Mouse (Mus musculus) cerebellum, adult 9-11 months (tissue): ENCODE results near the gene Gm30191.

Experiments used
- DNase-seq: peaks from one replicate; pipeline ENCODE4 v3.0.0; 2022

The Gm30191 gene

GRCm38 (mm10) chr4:134246719-134247258 lies at the start of gene Gm30191:
Gene Gm30191 (plus strand): TSS chr4:134246935.
- no peak for DNase-seq

DNA sequence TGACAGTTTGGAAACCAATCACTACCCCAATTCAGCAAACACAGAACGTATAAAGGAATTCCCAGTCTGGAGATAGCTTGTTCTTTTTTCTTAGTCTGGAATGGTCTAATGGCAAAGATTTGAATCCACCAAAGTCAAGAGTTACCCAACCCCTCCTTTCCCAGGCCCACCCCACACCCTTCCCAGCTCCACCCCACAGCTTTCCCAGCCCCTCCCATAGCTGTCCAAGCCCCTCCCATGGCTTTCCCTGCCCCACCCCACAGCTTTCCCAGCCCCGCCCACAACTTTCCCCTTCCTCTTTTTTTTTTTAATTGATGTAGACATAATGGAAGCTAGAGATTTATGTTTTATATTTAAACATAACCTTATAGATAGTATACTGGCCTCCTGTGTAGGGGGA lies 47.4 kb upstream of the Gm30191 start:
- no peak for DNase-seq

DNA sequence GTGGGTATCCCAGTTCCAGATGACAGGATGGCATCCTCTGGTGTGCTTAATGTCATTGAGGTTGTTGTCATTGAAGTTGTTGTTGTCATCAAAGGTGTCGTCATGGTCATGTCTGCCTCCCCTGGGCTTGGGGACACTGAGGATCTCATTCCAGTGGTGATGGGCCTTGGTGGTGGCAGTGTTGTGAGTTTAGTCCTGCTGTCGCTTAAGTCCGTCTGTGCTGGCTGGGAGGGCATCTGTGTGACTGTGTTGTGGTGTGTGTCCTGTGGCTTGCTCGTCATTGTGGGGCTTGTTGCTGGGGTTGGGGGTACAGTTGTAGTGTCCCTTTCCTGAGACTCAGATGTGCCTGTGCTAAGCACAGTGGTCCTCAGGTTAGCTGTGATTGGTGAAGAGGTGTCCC lies 43.8 kb upstream of the Gm30191 start, which contains the start of gene Gm7534:
Gm7534 (minus strand) TSS at position 101 of the 400 bp plus-strand sequence.
- no peak for DNase-seq

DNA sequence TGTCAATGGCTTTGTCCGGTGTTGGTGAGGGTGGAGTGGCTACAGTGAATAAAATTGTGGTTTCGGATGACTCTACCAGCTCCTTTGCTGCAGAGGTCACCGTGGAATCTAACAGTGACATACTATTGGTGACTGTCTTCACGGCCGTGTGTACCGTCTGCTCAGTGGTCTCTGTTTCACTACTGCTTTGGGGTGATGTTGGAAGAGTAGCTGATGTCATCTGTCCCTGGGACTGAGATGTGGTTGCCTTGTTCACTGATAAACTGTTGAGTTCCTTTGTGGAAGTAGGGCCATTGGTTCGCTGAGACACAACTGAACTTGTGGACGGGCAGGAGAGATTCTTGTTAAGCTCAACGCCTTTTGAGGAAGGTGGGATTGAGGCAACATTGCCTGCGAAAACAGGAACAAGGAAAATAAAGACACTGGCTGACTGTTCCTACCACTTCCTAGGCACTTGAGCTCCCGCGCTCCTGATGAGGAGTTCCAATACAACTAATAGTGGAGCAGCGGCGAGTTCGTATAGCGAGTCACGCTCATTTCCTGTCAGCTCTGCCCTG lies 43.3 kb upstream of the Gm30191 start:
- no peak for DNase-seq

DNA sequence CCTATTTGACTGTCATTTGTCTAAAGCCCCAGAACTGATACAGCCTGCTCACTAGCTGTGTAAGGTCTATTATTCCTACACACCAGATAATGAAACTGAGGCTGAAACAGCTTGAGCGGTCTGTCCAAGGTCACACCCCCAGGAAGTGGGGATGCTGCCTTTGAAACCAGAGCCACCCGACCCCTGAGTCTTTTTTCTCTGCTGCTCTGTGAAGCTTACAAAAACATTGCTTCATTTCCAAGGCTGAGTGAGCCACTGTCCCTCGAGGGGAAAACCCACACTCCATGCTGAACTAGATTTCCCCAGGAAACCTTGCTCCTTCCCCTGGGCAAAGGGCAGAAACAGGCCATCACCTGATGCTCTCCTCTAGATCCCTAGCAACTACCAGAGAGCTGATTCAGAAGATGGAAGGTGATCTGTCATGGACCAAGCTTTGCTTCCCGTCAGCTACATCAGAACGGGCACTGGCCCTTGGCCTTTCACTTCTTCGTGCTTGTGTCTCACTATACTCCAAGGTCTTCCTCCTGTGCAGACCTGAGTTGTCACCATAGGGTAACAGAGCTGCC lies 40.2 kb upstream of the Gm30191 start:
- DNase-seq, result no peak

- no peak for DNase-seq
Observed at GRCm38 (mm10) chr4:134222793-134223600, 23.7 kb upstream of the Gm30191 start.

DNA sequence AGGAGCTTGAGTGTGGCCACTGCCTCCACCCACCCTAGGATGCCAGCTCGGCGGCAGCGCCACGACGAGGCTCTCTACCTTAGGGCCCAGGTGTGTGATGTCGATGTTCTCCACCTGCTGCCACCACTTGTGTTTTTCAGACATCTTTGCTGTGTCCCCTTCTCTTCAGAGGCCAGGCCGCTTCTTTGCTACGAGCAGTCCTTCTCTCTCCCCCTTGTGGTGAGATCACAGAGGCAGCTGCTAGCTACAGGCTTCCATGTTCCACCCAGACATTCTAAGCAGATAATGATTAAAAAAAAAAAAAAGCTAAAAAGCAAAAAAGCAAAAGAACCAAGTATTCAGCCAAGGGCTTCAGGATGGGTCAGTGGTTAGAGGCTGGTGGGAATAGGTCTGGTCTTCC lies 19.5 kb upstream of the Gm30191 start, which contains the start of gene Catsper4:
Catsper4 (minus strand) TSS at position 190 of the 400 bp plus-strand sequence.
- DNase-seq, result no peak

DNA sequence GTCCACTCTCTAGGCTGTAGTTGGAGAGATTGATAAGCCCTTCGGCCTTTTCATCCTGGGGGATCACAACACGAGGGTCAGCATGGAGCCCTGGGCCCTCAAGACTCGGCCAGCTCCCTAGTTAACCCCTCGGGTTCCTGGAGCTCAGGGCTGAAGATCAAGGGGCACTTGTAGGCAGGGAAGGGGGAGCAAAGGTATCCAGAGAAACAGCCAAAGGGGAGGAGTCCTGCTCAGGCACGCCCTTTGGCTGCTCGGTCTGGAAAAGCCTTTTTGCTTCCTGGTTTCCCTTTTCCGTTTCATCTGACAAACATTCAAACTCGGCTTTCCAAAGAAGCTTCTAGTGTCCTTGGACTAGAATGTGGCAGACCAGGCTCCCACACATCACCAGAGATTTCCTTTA lies 16.3 kb upstream of the Gm30191 start:
- no peak for DNase-seq

DNA sequence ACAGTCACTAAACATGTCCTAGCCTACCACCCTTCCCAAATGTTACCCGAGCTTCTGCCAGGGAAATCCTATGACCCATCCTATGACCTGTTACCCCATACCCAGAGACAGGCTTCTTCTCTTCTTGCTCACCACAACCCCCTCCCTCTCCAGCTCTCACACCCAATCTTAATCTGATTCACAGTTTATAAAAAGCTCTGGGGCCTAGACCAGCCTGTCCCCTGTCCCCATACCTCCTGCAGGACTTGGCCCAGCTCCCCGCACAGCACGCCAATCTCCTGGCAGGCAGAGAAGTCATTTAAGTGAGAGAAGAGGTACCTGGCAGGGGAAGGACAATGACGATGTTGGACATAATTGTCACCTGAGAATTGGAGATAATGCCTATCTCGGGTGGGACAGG lies 11.9 kb upstream of the Gm30191 start:
- DNase-seq, result no peak

DNA sequence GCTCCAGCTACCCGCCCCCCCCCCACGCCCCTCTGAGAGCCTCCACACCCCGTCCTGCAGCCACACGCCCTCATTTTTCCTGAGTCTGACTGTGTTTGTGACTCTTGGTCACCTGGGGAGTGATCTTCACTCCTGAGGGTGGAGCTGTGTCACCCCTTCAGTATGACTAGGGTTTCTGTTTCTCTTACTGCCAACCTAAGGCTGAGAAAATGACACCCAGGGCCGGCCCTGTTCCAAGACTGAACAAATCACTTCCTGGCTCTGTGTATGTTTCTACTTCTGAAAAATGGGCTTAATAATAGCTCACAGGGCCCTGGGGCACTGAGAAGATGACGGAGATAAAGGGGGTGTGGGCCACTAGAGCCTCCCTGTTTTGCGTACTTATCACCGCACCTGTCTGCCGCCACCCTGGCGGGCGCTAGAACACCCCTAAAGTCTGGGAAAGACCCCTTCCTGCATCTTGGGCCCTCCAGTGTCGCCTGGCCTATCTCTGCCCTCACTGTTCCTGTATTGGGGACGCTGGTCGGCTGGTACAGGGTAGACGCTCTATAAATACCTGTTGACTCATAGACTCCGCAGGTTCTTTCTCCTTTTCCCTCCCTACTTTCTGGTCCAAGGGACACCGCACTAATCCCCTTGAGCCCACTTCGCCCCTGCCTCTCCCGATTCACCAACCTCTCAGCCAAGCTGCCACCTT lies 9.0 kb upstream of the Gm30191 start:
- no peak for DNase-seq

DNA sequence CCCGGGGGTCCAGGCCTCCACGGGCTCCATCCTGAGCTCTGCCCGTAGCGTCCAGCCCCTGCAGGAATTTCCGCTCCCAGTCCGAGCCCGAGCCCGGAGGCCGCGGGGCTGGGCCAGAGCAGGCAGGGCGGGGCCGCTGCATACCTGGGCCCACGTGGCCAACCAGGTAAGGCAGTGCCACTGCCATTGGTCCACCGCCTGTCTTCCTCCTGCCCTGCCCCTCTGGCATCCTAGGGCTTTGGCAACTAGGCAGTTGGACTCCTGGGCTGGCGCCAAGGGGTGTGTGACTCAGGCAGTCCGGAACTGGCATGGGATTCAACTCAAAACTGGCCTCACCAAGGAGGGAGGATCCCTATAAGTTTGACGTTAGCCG lies 8.5 kb upstream of the Gm30191 start, which contains the start of gene Cnksr1:
Cnksr1 (minus strand) TSS at position 121 of the 373 bp plus-strand sequence.
- DNase-seq, result peak; percentile 74

- DNase-seq, result no peak
Observed at GRCm38 (mm10) chr4:134238686-134239085, 8.0 kb upstream of the Gm30191 start.

GRCm38 (mm10) chr4:134243516-134244250 lies 3.1 kb upstream of the Gm30191 start, which contains the start of gene E130218I03Rik:
Gene E130218I03Rik (plus strand): TSS chr4:134243662.
- DNase-seq, result no peak

DNA sequence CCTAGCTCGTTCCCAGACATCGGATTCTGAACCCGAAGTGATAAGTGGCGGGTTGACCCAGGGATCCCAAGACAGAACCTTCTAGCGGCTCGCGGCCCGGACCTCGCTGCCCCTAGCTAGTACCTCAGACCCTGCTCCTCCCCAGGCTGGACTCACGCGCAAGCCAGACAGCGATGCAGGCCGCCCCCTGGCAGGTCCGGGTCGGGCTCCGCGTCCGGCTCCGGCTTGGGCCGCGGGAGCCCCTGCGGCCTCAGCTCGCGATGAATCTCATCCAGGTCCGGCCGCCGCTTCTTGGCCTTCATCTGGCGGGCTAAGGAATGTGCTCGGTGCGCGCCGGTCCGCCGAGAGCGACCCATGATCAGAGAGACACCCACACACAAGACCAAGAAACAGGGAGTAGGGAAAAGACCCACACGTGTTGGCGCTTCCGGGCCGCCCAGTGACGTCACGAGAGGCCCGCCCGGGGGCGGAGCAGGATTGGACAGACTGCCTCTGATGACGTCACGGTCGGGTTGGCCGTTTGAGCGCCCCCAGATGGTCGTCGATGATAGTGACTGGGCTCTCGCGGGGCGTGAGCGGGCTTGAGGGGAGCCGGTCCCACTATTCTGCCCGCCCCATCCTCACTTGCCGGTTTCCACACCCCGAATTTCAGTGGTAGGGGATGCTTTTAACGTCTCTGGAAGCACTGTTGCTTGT lies 1.4 kb upstream of the Gm30191 start, which contains the start of gene Zfp593:
Zfp593 (minus strand) TSS at position 445 of the 696 bp plus-strand sequence.
- DNase-seq, result peak; percentile 92

- no peak for DNase-seq
Observed at GRCm38 (mm10) chr4:134246256-134246655, 479 bp upstream of the Gm30191 start.

DNA sequence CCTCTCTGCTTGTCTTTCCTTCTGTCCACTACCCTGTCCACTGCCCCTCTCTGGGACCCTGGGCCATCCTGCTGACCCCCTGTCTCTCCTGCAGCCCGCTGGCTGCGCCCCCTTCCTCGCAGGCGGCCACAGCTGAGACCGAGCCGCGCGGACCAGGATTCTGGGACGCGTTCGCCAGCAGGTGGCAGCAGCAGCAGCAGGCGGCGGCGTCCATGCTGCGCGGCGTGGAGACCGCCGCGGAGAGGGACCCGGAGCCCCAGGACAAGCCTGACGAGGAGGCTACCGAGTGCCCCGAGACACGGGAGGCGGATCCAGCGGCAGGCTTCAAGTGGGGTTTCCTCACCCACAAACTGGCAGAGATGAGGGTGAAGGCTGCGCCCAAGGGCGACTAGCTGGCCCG lies 2.9 kb downstream of the Gm30191 start:
- DNase-seq, result no peak

GRCm38 (mm10) chr4:134250116-134250929 lies 3.6 kb downstream of the Gm30191 start:
- DNase-seq, result no peak

DNA sequence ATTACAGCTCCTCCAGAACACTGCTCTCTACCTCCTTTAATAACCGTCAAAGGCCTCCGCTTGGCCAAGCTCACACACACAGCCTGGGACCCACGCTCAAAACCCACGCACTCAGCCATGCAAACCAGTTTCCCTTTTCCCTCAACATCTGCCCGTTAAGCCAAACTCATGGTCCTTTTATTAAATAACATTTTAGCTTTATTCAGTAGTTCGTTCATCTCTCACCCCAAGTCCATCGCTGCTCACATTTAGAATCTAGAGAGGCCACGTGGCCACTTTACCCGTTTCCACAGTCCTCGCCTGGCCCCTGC lies 4.2 kb downstream of the Gm30191 start:
- DNase-seq, result no peak

DNA sequence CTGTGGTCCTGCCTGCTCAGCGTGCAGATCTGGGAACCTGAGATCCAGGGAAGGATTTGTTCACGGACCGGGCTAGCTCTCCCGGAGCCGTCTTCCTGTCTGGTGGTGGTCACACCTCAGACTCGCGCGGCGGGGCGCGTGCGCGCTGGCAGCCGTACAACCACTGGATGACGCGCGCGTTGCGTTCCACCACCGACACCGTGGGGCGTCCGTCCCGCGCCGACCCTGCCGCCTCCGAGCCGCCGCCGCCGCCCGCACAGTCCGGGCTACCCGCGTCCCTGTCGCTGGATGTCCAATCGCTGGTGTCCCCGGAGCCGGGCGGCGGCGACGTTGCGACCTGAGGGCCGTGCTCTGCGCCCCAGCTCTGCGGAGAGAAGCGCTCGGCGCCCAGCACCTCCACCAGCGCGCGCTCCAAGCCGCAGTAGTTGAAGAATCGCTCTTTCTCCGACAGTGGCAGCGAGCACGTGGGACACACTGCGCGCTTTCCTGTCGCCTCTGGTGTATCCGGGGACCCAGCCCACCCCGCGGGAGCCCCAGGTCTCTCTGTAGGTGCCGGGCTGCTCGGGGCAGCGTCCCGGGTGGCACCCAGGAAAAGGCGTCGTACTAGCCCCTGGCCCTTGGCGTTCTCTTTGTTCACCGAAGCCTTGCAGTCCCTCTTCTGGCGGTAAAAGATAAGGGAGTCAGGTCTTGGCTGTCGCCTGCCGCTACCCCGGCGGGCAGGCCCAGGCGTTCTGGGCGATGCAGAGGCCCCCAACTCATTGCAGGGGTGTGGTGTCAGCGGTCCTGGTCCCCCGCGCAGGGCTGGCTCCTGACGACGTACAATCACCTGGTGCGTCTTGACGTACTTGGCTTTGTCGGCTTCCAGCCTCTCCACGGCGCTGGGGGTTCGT lies 4.8 kb downstream of the Gm30191 start:
- DNase-seq, result no peak
